Mouse (Mus musculus): Measurements from ENCODE around the gene Cwh43.

The Cwh43 gene

GRCm38 (mm10) chr5:73399768-73400526 lies 5.9 kb upstream of the Cwh43 start:
- peak; percentile 20 for DNase-seq (ENCODE audit: low read depth, low spot score)

DNA sequence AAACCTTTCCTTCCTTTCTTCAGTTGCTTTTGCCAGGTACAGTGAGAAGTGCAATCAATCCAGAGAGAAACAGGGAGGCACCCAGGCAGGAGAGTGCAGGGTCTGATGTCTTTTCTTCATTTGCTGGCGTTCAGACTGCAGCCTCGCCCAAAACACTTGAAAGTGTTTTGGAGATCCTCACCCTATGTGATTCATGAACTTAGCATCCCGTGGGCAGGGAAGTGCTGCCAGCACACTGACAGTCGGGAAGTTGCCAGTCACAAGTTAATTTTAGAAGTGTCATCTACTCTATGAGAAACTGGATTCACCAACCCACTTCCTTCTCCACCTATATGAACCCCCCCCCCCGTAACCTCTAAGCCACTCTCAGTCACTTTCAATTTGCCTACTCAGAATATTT lies 4.5 kb upstream of the Cwh43 start:
- no peak for DNase-seq (ENCODE audit: low read depth, low spot score)

GRCm38 (mm10) chr5:73402911-73403310 lies 3.0 kb upstream of the Cwh43 start:
- no peak for DNase-seq (ENCODE audit: low read depth, low spot score)

GRCm38 (mm10) chr5:73403311-73404068 lies 2.4 kb upstream of the Cwh43 start:
- no peak for DNase-seq (ENCODE audit: low read depth, low spot score)

DNA sequence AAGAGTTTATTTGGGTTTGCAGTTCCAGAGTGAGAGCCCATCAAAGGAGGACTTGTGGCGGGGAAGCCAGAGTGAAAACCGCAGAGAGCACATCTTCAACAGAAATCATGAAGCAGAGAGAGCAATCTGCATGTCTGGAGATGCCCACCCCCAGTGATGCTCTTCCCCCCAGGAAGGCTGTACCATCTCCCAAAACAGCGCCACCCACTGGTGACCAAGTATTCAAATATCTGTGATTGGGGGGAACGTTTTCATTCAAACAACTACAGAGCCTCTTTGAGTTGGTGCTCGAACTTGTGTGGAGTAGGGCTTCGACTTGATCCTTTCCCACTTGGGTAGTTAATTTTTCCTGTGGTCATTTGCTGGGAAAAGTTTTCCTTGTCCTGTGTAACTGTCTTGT lies 1.1 kb upstream of the Cwh43 start:
- no peak for DNase-seq (ENCODE audit: low read depth, low spot score)

- DNase-seq (ENCODE audit: low read depth, low spot score) = no peak
These were observed 986 bp downstream of the Cwh43 start for GRCm38 (mm10) chr5:73406861-73407260.

- no peak for DNase-seq (ENCODE audit: low read depth, low spot score)
These were observed 4.1 kb downstream of the Cwh43 start for GRCm38 (mm10) chr5:73409970-73410369.

DNA sequence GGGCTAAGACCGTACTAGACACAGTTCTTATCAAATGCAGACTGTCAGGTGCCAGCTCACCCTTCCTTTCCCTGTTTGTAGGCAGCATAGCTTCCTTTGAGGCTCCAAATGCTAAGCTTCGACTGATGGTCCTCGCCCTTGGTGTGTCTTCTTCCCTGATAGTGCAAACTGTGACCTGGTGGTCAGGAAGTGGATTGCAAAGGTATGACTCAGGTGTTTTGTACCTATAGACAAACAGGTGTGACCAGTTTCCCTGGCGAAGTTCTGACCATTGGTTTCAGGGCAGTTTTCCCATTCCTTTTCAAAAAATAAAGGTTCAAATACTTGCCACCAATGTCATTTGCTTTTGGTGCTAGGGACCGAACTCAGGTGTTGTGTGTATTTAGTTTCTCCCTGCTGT lies 5.9 kb downstream of the Cwh43 start:
- no peak for DNase-seq (ENCODE audit: low read depth, low spot score)

DNA sequence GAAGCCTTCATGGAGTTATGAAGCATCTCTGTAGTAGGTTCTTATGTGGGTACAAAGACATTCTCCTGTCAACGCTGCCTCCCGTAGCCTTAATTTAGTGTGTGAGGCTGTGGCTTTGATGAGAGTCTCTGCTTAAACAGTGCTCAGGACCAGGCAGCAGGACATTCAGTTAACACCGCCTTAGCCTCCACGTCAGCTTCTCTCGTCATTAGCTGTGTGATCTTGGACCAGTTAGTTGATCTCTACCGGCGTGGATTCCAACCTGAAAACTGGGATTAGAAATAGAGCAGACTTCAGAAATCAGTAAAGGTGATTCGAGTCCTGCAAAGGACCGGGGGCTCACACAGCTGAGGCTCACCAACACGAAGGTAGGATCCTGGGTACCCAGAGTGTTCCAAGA lies 8.3 kb downstream of the Cwh43 start:
- no peak for DNase-seq (ENCODE audit: low read depth, low spot score)

- no peak for DNase-seq (ENCODE audit: low read depth, low spot score)
These were observed 13.3 kb downstream of the Cwh43 start for GRCm38 (mm10) chr5:73419045-73419695.

DNA sequence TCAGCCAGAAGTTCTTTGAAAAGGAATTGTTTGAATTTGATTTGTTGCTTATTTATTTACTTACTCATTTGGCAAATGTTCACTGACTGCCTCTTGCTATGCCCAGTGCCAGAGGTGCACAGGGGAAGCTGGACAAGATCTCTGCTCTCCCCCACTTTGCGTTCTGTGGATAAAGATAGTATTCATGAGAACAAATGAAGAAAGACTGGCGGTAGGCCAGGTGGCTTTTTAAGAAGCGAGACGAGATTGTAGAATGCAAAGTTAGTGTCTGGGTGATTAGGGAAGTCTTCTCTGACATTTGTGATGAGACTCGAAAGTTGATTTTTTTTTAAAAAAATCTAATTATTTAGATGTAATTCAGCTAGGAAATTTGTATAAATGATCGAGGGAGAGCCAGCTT lies 20.9 kb downstream of the Cwh43 start:
- DNase-seq (ENCODE audit: low read depth, low spot score) = no peak

- DNase-seq (ENCODE audit: low read depth, low spot score) = peak; percentile 66
These were observed 25.7 kb downstream of the Cwh43 start for GRCm38 (mm10) chr5:73431581-73431980.

GRCm38 (mm10) chr5:73432805-73433204 lies 26.9 kb downstream of the Cwh43 start:
- DNase-seq (ENCODE audit: low read depth, low spot score) = no peak

DNA sequence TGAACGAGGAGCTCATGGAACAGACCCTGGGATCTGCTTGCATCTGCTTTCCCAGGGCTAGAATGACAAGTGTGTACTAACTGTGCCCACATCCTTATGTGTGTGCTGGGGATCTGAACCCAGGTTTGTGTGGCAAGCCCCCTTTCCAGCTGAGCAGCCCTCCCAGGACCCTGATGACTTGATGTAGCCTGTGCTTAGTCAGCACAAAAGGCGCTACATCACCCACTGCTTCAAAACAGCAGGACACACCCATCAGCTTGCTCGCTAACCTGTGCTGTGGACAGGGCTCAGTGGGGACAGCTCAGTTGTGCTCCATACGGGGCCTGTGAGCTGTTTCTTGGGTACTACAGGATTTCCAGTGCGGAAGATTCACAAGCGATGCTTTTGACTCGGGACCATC lies 28.9 kb downstream of the Cwh43 start:
- no peak for DNase-seq (ENCODE audit: low read depth, low spot score)

DNA sequence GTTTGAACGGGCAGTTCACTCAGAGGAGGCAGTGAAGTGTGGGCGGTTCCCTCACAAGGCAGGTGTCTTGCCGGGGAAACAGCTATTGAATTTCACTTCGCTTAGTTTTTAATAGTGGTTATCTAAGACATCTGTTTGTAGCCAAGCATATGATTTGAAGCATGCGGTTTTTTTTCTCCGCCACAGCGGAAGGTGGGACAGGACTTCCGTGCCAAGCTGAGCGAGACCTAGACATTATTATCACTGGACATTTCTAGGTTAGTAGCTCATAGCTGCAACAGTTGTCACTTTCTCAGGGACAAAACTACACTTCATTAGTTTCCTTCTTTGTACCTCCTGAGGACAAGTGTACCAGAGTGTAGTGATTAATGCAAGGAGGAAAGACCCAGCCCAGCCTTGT lies 36.3 kb downstream of the Cwh43 start:
- DNase-seq (ENCODE audit: low read depth, low spot score) = no peak

- no peak for DNase-seq (ENCODE audit: low read depth, low spot score)
These were observed 44.4 kb downstream of the Cwh43 start for GRCm38 (mm10) chr5:73450276-73450675.

- DNase-seq (ENCODE audit: low read depth, low spot score) = no peak
These were observed 48.8 kb downstream of the Cwh43 start for GRCm38 (mm10) chr5:73454502-73455306.

- DNase-seq (ENCODE audit: low read depth, low spot score) = no peak
These were observed 49.4 kb downstream of the Cwh43 start for GRCm38 (mm10) chr5:73455307-73455687.

DNA sequence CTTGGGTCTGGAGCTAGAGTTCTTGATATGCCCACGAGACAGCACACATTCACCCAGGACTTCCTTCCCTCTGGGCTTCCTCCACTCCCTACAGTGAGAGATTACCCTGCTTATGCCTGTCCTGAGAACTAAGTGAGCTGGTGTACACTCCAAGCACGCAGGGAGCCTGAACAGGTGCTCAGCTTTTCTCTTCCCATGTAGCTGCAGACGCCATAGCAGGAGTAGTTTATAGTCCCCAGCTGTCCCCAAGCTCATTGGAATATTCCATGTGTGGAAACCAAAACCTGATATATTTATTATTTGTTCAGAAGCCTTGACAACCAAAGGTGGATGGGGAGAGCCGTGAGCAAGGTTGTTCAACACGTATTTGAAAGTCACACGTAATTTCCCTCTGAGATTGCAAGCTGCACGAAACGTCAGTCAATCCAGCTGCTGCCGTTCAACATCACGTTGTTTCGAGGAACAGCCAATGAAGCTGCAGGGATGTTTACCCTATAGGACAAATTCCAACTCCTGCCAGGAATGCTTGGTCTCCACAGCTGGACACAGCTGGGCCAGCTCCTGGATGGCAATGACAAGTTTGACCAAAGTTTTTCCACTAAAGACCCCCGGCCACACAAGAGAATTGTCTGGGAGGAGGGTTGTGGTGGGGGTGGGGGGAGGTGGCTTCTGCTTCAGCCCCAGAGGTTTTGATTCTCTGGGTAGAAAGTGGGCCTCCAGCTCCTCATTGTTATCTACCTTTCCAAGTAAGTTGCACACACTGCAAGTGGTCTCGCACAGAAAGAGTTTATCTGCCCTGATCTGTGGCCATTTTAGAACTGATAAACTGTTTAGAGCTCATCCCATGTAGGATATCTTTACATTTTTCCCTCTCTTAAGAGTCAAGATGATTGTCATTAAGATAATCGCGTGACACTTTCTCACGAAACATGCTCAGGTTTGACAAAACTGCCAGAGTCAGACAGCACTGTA lies 62.9 kb downstream of the Cwh43 start:
- DNase-seq (ENCODE audit: low read depth, low spot score) = no peak

Data from brain, embryonic 18.5 days (tissue).